Mouse (Mus musculus) natural killer cell, adult 2 months (primary cell): Measurements from ENCODE around the gene Kif22.

Source experiments
- DNase-seq, 2 experiments: peaks; one replicate each; pipeline ENCODE4 v3.0.0; 2022; ENCODE audit warnings: low spot score in 2 of 2

Kif22 gene

DNA sequence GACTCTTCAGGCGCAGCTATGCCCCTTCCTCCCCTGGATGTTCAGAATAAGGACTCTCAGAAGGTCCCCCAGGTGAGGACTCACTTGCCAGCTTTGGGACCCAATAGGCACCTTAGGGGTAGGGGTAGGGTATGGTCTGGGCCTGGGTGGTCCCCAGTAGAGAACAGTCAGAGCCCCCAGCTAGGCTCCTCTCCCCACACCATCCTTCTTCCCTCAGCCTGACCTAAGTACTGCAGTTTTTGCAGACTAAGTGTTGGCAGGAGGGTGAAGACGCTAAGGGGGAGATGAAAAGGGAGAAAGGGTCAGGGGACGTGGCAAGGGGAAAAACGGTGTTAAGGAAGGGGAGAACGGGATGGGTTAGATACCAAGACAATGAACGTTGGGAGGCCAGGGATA, 24.3 kb downstream of the Kif22 start:
- no peak for DNase-seq

GRCm38 (mm10) chr7:127016971-127017949, 25.0 kb downstream of the Kif22 start, which contains the start of gene Pagr1a:
Gene Pagr1a (minus strand): TSS chr7:127017352.
- peak; percentile 97 for DNase-seq

- DNase-seq = no peak
Observed at GRCm38 (mm10) chr7:127016486-127016938, 25.8 kb downstream of the Kif22 start.

GRCm38 (mm10) chr7:127016481-127016485, 26.0 kb downstream of the Kif22 start, which contains the start of gene Pagr1b:
Gene Pagr1b (minus strand): TSS chr7:127016484.
- DNase-seq = no peak

GRCm38 (mm10) chr7:127016081-127016480, 26.2 kb downstream of the Kif22 start:
- DNase-seq = peak in 1 of 2 experiments; percentile 44

DNA sequence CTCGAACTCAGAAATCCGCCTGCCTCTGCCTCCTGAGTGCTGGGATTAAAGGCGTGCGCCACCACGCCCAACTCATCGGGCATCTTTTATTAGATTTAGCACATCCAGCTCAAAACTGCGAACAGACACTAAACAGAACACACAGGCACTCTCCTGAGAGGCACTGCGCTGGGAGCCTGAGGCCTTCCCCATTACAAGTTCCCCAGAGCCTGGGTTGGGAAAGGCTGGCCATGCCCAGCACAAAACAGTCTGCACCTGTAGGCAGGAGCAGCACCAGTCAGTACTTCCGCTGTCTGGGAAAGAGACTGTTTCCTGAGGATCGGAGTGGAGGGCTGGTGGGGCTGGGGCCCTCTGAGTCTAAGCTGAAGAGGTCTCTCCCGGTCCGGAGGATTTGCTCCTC, 27.3 kb downstream of the Kif22 start:
- no peak for DNase-seq

DNA sequence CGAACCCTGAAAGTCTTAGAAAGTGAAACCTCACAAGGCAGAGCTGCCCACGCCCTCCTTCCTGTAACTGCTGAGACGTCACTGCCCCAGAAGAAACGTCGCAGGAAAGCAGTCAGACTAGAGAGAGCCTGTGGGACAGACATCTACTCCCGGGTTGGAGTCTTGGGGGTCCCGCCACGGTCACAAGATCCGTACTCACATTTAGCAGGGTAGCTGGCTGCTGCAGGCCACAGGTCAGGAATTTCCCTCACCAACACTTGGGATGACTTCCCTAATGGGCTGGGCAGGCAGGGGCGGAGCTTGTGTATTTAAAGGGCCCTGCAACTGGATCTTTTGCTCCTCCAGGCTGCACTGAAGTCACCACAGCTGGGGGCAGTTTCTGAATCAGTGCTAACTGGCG, 28.0 kb downstream of the Kif22 start, which contains the start of gene Mvp:
Mvp (minus strand) TSS at position 302 of the 400 bp plus-strand sequence.
- DNase-seq = peak; percentile 70 to 72

- no peak for DNase-seq
Observed at GRCm38 (mm10) chr7:127013385-127013784, 28.9 kb downstream of the Kif22 start.

DNA sequence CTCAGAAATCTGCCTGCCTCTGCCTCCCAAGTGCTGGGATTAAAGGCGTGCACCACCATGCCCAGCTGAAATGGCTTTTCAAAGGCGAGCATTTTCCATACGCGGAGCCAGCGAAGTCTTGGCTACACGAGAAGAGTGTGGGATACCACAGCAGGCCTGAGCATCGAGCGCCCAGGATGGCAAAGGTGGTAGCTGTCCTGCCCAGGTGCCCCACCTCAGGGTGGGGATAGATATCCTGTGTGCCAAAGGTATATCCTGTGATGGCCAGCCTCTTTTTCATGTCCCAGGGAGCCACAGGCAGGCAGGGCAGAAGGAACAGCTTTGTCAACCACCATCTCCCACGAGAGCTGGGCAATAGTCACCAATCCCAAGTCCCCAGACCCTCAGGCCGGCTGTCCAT, 29.4 kb downstream of the Kif22 start:
- DNase-seq = no peak

DNA sequence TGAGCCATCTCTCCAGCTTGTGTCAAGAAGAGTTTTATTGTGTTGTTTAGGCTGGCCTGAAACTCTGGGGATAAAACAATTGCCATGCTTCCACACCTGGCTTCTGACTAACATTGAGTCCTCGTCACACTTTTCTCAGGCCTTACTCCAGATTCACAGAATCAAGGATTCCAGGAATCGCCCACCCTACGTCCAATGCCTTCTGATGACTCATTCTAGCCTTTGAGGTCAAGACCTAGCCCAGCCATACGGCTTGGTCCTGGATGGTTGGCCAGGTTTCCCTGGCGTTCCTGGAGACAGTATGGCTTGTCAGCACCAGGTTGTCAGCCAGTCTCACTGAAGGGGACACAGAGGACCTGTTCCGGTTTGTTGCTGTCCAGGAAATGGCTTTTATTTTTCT, 29.9 kb downstream of the Kif22 start:
- no peak for DNase-seq

DNA sequence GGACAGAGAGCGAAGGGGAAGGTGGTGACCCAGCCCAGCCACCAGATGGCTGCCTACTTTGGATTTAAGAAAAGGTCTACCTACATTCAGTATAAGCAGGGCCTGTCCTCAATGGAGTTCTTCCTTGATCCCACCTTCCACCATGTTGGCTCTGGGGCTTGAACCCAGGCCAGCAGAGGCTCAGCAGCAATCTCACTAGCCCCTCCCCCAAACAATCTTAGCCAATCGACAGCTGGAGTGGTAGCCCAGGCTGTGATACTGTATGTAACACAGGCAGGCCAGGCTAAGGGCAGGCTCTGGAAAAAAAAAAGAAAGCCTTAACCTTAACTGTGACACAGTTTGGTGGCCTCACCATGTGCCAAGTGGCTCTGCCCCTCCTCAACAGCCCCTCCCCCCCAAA, 30.6 kb downstream of the Kif22 start:
- DNase-seq = no peak

DNA sequence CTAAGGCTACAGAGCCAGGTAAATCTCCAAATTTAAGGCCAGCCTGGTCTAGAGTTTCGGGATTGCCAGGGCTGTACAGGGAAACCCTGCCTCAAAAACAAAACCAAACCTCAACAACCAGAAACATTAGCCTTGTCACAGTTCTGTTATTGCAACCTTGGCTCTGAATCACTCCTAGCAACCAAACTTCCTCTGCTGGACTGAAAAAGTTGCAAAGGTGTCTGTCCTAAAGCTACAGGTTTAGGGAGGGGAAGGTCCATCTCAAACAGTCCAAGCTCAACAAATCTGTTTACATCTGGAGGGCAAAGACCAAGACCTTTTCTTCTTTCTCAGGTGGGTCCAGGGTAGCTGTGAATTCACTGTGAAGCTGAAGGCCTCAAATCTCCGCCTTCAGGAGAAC, 31.2 kb downstream of the Kif22 start:
- DNase-seq = no peak

GRCm38 (mm10) chr7:127009307-127010085, 32.8 kb downstream of the Kif22 start:
- DNase-seq = no peak

GRCm38 (mm10) chr7:127008239-127009019, 33.8 kb downstream of the Kif22 start:
- DNase-seq = peak in 1 of 2 experiments; percentile 32

DNA sequence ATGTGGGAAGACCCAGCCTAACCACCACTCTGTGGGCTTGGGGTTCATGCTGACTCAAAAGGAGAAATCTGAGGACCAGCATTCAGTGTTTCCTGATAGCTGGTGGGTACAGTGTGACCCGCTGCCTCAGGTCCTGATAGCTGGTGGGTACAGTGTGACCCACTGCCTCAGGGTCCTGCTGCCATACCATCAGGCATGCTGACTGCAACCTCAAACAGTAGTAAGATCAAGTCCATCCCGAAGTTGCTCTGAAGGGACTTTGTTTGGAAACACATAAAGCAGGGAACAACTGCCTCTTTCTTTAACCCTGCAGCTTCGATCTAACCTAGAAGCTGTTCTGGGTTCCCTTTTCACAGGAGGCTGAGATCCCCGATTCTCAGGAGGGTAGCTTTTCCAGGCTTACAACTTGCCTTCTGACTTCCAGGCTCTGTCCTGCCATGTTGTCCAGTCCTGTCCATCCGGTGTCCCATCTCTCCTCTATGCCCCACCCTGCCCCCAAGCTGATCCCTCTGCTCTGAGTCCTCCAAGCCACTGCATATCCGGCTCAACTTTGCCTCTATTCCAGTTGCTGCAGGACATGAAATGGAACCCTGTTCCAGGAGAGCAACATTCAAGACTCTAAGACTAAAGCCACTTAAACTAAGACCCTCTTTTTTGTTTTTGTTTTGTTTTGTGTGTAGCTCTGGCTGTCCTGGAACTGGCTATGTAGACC, 34.8 kb downstream of the Kif22 start:
- DNase-seq = no peak

DNA sequence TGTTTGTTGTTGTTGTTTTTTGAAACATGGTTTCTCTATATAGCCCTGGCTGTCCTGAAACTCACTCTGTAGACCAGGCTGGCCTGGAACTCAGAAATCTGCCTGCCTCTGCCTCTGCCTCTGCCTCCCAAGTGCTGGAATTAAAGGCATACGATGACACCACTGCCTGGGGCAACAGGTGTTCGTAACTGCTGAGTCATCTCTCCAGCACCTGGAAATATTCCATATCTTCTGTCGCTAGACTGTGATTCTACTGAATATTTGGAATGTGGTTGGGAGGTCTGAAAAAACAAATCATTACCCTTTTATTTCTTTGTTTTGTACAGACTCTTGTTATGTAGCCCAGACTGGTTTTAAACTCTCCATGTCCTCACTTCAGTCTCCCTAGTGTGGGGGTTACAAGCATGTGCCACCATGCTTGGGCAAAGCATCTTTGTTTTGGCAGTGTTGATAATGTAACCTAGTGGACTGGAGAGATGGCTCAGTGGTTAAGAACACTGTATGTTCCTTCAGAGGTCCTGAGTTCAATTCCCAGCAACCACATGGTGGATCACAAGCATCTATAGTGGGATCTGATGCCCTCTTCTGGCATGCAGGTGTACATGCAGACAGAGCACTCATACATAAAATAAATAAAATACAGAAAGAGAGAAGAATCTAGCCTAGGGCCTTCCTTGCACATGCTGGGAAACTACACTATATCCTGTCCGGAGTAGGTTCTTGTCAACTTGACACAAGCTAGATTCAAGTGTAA, 38.0 kb downstream of the Kif22 start:
- DNase-seq = no peak

DNA sequence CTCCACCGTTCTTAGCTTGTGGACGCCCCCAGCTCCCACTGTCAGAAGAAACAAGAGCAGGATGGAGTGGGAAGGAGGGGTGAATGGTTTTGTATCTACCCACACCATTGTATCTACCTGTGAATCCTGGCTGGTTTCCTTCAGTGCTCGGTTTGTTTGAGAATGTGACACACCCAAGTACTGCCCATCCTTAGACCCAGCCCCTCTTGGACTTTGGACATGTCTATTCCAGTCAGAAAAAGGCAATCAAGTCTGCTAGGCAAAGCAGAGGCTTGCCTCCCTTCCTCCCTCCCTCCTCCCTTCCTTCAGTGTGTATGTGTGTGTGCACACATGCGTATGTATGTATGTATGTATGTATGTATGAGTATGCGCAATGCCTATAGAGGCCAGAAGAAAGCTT, 38.7 kb downstream of the Kif22 start:
- DNase-seq = no peak

DNA sequence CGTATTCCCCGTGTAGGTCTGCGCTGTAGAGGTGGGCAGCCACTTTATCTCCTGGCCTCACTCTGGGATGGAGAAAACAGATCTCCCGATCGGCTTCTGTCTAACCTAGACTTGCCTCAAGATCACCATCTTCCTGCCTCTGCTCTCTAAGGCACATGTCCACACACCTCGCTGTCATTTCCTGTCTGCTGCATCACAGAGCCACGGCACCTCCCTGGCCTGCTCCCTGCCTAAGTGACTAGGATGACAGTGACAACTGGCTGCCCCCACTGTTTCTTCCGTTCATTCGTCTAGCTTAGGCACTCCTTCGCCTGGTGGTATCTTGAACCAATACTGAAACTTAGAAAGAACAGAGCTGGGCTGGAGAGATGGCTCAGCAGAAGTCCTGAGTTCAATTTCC, 42.7 kb downstream of the Kif22 start:
- DNase-seq = no peak

- DNase-seq = no peak
Observed at GRCm38 (mm10) chr7:126996449-126996848, 45.8 kb downstream of the Kif22 start.

DNA sequence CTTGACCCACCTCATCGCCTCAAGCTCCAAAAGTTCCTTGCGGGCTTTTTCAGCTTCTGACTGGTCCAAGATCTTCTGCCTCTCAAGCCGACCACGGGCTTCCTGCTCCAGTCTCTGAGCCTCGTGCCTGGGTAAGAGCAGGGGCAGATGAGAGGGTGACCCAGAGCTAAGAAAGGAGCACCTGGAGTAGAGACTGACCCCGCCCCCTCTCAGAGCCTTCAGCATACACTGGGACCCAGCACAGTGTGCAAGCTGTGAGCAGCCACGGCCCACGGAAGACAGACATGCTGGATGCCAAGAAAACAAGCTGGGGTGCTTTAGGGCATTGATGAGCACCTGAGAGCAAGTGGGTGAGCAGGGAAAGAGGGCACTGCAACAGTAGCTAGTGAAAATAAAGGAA, 53.5 kb downstream of the Kif22 start:
- no peak for DNase-seq

DNA sequence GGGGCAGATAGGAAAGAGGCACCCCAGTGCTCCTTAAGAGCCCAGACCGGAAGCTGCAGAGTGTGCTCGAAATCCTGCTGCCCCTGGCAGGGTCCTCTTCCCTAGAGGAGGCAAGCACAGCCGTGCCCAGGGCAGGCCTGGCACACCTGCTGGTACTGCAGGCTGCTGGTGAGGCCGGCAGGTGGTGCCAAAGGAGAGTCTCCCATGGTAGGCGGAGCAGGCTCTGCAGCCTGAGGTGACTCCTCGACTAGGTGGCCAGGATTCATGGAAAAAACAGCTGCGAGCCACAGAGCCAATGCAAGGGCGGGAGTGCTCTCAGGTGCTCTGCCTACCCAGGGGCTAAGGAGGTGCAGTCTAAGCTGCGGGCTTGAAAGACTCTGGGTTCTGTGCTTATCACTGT, 56.0 kb downstream of the Kif22 start:
- DNase-seq = no peak
